Mouse (Mus musculus) thymus, adult 18-20 months (tissue): ENCODE measurements around the gene Obsl1.
A peak's percentile ranks its signal among the peaks of the same experiment; 100 is the strongest.

ENCODE experiments used
- DNase-seq, 2 experiments: peaks; one replicate each; pipeline ENCODE4 v3.0.0; 2022; ENCODE audit warnings: mixed read lengths in 2 of 2

Obsl1 gene

DNA sequence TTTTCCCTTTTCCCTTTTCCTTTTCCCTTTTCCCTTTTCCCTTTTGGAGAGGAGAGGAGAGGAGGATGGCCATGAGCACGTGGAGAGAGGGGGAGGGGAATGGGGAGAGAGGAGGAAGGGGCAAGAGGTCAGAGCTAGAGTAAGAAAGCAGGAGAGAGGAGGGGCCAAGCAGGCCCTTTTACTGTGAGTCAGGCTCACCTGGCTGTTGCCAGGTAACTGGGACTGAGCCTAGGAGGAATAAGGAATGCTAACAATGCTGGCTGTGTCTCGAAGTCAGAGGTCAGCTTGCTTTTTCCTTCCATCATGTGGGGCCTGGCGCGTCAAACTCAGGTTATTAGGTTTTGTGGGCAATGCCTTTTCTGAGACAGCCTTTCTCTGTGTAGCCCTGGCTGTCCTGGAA lies 11.7 kb upstream of the Obsl1 start:
- no peak for DNase-seq

GRCm38 (mm10) chr1:75516703-75517380 lies 10.6 kb upstream of the Obsl1 start:
- DNase-seq: no peak

- DNase-seq: no peak
Observed at GRCm38 (mm10) chr1:75512550-75512949, 6.3 kb upstream of the Obsl1 start.

DNA sequence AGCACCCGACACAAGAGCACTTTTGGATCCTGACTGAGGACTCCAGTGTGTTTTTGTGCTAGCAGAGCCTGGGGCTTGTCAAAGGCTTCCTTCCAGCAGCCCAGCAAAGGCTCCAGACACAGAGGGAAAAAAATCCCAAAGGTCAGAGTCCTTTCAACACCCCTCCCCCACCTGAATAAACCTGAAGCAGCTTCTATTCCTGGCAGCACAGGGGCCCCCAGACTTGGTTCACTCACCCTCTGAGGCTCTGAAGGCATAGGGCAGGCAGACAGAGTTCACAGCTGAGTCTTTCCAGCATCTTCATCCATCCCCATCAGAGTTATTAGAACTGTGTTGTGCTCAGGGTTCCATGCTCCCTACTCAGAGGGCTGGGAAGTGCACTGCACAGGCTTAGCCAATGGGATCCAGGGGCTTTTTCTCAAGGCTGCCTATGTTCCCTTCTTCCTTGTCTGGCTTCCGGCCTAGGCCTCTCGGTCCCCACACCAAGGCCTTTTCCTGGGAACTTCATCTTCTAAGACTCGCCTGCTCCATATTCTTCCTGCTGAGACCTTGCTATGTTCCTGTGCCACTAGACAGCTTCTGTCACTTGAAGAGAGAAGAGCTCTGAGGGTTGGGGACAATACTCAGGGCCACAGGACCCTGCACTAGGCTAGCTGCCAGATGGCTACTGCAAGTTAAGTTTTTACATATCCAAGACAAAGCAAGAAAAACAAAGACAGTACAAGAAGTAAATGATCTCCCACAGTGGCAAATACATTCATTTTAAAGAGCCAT lies 5.4 kb upstream of the Obsl1 start:
- DNase-seq: no peak

GRCm38 (mm10) chr1:75510154-75510553 lies 3.9 kb upstream of the Obsl1 start:
- no peak for DNase-seq

- no peak for DNase-seq
Observed at GRCm38 (mm10) chr1:75509586-75509985, 3.3 kb upstream of the Obsl1 start.

DNA sequence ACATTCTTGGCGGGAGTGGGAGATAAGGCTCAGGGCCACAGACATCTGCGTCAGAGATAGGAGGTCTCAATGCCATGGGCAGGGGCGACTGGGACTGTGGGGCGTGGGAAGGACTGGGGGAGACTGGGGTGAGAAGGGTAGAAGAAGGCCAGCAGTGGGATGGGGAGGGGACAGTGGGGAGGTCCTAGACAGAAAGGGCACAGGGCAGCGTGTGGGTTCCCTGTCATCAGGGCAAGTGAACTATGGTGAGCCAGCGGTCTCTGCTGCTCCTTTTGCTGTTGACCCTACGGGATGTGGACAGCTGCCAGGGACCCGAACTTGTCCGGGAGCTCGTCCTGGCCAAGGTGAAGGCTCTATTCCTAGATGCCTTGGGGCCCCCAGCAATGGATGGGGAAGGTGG lies 754 bp upstream of the Obsl1 start, which contains the start of gene Inha:
Gene Inha (plus strand): TSS at position 72 of the 400 bp plus-strand sequence.
- DNase-seq: no peak

DNA sequence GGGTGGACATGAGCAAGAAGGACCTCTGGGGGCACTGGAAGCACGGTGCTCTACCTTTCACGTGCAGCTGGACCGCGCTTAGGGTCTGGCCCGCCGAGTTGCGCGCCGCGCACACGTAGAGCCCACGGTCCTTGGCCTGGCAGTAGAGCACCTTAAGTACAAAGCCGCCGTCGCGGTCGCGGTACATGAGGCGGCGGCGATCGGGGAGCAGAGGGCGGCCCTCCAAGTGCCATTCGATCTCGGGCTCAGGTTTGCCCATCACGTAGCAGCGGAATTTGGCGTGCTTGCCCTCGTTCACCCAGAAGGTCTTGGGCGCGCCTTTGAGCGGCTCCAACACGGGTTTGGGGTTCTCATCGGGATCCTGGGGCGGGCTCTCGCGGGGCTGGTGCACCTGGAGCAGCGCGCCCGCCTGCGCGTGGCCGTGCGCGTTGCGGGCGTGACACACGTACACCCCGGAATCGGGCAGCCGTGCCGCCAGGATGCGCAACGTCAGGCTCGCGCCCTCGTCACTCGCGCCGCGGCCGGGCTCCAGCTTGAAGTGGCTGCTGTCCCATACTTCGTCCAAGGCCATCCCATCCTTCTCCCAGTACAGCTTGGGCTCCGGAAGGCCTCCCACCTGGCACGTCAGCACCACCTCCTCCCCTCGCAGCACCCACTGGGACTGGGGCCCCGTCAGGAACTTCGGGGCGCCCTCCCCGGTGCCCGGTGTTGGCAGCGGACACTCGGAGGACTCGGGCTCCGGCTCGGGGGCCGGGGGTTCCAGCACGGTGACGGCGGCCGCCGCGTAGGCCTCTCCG lies 895 bp downstream of the Obsl1 start:
- peak in 1 of 2 experiments; percentile 28 for DNase-seq

GRCm38 (mm10) chr1:75504256-75505045 lies 1.8 kb downstream of the Obsl1 start:
- DNase-seq: no peak

DNA sequence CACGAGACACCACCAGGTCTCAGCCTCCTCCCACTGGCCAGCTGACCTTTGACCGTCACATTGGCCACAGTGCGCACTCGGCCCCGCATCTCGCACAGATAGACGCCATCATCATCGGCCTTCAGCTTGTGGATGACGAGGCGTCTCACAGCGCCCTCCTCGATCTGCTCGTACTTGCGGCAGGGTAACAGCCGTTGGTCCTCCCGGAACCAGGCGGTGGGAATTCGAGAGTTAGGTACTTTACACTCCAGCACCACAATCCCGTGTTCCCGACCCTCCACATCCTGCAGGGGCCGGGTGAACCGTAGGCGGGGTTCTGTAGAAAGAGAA lies 2.6 kb downstream of the Obsl1 start:
- DNase-seq: no peak

DNA sequence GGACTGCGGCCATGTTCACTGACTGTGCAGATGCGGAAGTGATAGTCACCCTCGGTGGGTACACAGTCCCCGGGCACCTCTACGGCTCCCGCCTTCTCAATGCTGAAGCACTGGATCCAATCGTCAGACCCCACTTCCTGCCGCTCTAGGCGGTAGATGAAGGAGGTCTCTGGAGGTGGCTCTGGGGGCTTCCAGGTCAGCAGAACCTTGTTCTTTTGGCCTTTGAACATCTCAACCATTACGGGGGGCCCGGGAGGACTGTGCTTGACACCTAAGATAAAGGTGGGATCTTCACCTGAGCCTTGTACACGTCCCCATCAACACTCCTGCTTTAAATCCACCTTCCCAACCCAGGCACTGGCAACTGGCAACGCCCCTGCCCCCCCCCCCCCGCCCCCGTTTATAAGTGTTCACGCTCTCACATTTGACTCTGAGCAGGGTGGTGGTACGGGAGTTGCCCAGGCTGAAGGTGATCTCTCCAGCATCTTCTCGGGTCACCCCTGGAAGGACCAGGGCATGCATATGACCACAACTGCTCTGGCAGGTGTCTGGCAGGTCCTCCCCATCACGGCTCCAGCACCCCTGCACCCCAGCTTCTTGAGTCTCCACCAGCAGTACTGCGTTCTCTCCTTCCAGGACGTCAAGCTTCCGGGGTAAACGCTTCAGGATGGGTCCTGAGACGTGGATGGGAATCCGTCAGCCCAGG lies 3.2 kb downstream of the Obsl1 start:
- DNase-seq: no peak

GRCm38 (mm10) chr1:75501905-75502304 lies 4.3 kb downstream of the Obsl1 start:
- no peak for DNase-seq

- no peak for DNase-seq
Observed at GRCm38 (mm10) chr1:75499441-75499840, 6.8 kb downstream of the Obsl1 start.

- no peak for DNase-seq
Observed at GRCm38 (mm10) chr1:75498897-75499296, 7.4 kb downstream of the Obsl1 start.

DNA sequence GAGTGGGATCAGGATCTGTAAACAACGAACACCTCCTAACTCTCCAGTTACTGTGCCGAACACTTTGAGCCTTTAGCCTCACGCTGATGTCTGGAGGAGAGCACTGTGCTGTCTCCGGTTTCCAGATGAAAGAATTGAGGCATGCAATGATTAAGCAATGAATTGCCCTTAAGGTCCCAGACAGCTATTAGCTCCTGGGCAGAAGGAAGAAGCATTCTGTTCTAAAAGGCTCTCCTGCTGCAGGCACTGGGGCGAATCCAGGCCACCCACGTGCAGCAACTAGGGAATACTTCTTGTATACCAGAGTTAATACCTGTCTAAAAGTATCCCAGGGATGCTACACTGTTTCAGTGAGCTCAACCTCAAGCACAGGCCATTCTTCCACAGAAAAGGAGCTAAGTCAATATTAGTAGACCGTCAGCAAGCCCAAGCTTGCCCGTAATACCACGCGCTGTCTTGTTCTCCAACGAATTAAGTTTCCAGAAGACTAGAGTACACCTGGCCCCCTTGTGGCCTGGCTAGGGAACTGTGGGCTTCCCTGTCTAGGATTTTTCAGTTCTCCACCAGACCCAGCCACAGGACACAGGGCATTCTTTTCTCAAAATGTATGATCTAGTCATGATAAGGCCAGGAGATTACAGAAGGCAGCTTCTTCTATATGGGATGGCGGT lies 11.2 kb downstream of the Obsl1 start:
- no peak for DNase-seq

DNA sequence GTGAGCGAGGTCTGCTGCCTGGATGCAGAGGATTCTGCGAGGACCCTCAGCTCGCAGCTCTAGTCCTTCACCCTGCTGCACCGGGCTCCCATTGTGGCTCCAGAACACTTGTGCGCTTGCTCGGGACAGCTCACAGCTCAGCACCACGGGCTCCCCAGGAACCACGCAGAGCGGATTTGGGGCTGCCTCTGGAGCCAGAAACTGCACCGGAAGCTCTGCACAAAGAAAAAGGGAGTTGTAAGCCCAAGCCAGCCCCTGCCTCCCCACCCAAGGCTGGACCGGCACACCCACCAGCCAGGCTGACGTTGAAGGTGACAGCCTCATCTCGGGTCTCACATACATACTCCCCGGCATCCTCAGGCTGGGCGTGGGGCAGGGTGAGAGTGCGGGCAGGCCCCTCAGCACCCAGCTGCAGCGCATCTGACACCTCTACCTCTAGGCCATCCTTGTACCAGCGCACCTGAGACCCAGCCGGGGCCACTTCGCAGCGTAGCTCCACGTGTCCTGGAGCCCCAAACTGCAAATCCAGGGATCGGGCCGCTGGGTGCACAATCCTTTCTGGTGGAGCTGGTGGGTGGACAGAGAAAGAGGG lies 13.6 kb downstream of the Obsl1 start:
- no peak for DNase-seq

DNA sequence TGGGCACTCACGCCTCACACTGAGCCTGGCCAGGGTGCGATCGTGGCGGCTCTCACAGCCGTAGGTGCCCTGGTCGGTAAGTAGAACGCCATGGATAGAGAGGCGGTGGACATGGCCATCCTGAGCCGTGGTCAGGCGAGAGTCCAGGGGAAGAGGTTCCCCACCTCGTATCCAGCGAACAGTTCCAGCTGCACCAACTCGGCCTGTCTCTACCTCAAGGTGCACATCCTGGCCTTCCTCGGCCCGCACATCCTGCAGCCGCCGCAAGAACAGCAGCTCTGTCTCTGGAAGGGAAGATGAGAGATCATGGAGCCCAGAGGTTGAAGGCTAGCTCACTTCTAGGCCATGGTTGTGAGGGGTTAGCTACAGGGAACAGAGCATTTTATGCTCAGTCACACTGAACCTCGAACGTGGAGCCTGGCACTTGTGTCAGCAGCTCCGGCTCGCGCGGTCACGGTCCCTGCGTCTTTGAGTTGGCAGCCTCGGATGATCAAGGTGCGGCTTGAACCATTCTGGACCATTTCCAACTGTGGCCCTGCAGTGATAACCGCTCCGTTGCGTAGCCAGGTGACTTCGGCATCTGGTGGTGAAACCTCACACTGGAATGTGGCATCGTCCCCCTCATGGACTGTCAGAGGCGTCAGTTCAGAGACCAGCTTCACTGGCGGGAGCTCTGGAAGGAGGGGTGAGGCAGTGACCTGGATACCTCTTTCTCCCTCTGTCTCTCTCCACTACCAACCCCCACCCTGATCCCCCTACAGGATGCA lies 15.3 kb downstream of the Obsl1 start:
- no peak for DNase-seq

GRCm38 (mm10) chr1:75487405-75488161 lies 18.7 kb downstream of the Obsl1 start:
- DNase-seq: peak in 1 of 2 experiments; percentile 50

DNA sequence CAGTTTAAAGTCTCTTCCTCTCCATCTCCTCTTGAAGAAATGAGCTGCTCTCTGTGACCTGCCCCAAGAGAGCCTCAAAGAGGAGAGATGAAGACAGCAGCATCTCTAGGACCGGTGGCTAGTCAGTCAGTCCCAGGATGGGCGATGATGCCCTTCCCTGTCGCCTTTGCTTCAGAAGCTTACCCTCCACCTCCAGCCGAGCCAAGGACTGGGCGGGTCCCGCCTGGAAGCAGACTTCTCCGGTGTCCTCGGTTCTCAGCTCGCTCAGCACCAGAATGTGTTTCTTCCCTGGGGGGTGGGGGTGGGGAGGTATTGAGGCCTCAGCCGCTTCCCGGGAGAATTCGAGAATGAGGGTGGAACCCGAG lies 19.2 kb downstream of the Obsl1 start:
- DNase-seq: no peak

- no peak for DNase-seq
Observed at GRCm38 (mm10) chr1:75486561-75486960, 19.7 kb downstream of the Obsl1 start.
